Mouse (Mus musculus): ENCODE results near the gene Yod1. TPM values are rescaled to one million over a fixed set of nuclear protein-coding genes. Genes with fewer than 3 reads are reported as not detected.

The Yod1 gene
- total RNA-seq (2023) = 12.6 TPM

DNA sequence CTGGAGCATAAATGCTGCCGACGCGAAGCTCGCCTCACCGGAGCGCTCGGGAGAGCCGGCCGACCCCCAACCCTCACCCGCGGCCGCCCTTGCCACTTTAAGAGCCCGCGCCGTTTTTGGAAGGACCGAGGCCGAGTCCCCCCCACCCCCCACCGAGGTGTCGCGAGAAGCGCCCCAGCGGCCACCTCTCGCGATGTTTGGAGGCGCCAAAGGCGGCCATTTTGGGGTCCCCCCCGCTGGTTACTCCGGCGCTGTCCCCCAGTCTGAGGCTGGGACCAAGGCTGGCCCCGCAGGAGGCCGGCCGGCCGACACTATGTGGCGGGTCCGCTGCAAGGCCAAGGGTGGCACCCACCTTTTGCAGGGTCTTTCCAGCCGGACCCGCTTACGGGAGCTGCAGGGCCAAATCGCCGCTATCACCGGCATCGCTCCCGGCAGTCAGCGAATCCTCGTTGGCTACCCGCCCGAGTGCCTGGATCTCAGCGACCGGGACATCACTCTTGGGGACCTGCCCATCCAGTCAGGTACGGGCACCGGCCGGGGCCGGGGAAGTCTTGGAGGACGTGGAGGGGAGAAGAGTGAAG is at the start of gene Yod1:
Yod1 (plus strand) TSS at position 37 of the 581 bp plus-strand sequence.

DNA sequence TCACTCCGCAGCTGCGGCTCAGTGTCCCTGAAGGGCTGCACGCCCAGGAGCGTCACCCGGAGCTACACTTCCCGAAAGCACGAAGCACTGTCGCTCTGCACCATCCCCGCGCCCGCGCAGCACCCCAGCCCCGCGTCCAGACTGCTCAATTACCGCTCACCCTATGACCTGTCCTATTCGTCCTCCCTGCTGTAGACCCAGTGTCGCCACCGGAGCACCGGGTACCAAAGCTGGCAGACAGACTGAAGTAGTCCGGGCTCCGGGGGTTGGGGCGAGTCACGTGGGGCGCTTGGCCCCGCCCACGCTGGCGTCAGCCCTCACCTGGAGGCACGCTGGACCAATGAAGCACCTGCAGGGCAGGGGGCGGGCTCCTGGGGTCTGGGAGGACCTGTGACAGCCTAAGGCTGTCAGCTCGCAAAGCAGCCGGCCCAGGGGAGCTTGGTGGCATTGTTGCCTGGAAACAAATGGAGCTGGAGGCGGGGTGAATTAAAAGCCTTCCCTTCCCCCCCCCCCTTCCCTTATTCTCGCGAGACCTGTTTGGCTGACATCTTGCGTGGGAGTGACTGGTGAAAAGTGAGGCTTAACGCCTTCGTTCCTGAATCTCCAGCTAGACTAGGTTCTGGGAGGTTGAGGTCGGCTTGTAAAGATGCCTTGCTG is 1.4 kb upstream of the Yod1 start, which contains the start of gene Gm29427:
Gm29427 (minus strand) TSS at position 239 of the 657 bp plus-strand sequence.

DNA sequence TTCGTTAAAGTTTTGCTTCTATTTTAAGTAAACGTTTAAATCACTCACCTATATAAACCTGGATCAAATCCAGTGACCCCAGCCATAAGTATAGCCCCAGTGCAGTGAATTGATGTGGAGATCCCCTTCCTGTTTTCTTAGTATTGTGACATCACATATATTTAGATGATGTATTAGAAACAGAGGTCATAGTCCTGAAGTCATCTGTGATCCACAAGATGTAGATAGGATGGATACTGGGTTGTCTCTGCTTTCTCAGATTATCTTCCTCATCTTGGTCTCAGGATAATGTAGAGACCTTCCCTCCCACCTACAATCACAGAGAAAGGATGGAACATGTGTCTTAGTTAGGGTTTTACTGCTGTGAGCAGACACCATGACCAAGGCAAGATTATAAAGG is 12.0 kb downstream of the Yod1 start, which contains the start of gene Pfkfb2:
Pfkfb2 (minus strand) TSS at position 101 of the 400 bp plus-strand sequence.

DNA sequence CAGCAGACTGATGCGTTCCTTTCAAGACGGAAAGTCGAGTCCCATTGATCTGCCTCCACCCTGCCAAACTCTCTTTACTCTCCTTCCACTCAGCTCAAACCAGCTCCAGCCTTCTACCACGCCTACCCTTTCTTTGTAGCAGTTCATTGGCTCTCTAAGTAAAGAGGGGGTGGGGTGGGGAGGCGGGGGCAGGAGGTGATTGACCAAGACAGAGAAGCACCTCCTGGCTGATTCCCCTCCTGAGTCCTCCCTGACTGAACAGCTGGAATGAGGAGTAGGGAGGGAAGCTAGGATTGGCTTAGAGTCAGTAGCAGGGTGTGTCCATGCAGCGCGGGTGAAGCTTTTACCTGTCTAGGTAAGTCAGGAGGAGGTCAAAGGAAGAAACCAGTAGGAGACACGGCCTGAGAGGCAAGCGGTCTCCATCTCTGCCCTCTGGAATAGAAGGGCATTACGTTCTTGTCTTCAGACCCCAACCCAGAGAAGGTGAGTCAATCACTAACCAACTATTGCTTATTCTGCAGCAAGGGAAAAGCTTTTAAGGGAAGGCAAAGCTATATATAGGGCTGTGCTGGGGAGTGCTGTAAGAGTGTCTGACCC is 14.7 kb downstream of the Yod1 start, which contains the start of gene AA986860:
AA986860 (plus strand) TSS at position 236 of the 597 bp plus-strand sequence.

Other genes with a start within 250 kb of the Yod1 start
- not detected for gene Zp3r, start 87.7 kb upstream of the Yod1 start, total RNA-seq (2023)
- gene C4bp, start 55.7 kb upstream of the Yod1 start, total RNA-seq (2023) = not detected
- gene Gm29427, start 1.5 kb upstream of the Yod1 start, total RNA-seq (2023) = not detected
- 16.7 TPM for gene Pfkfb2, start 11.9 kb downstream of the Yod1 start, total RNA-seq (2023)
- gene AA986860, start 14.6 kb downstream of the Yod1 start, total RNA-seq (2023) = 0.59 TPM
- gene Fcamr, start 83.6 kb downstream of the Yod1 start, total RNA-seq (2023) = not detected
- not detected for gene Pigr, start 109.4 kb downstream of the Yod1 start, total RNA-seq (2023)
- gene Fcmr, start 148.3 kb downstream of the Yod1 start, total RNA-seq (2023) = 27.3 TPM
- gene Il24, start 170.1 kb downstream of the Yod1 start, total RNA-seq (2023) = not detected
- gene Il20, start 194.1 kb downstream of the Yod1 start, total RNA-seq (2023) = not detected
- gene Il19, start 222.8 kb downstream of the Yod1 start, total RNA-seq (2023) = not detected

All from CD4-positive naive resting alpha-beta T cell, adult 57 days (primary cell).